Mouse (Mus musculus): ENCODE results near the gene Usp3. TPM values are rescaled to one million over a fixed set of nuclear protein-coding genes. Genes with fewer than 3 reads are reported as not detected.

Gene Usp3
- polyA plus RNA-seq (2015; fragmentation: Illumina TruSeq; extraction: RNeasy Lipid Tissue Mini Kit (QIAGEN cat#74804); ENCODE audit: insufficient read depth, low read depth, low replicate concordance), result 5.0 TPM

DNA sequence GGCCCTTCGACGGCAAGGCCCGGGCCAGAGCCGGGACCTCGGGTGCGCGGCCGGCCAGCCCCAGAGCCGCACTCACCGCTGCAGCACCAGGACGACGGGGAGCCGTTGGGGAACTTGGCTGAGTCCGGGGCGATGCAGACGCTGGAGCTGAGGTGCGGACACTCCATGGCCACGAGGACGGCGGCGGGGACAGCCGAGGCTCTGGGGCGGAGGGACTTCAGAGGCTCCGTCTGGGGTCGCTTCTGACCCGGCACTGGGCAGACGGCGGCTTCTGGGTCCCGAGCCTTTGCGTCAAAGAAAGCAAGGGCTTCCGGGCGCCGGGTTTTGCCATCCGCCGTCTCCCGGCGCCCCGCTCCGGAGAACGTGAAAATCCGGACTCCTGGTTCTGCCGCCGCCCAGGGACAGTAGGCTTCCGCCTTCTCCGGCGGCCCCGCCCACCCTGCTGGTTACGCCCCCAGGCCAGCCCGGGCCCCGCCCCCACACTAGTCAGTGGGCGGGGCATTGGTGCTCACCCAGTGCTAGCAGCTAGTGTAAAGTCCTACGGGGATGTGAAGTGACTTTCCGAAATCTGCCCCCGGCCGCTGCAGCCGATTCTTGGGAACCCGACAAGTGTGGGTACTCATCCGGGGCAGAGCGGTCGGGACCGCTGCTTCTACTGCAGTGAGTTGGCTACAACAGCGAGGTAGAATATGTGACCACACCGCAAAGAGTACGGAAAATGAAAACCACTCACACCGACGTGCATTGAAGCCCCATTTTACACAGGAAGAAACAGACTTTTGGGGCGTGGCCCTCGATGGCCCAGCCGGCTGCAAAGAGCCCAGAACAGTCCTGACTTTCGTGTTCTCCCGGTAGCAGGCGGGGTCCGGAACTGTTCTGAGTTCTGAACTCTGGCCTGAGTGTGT lies at the start of gene Usp3:
Usp3 (minus strand) TSS at position 435 of the 905 bp plus-strand sequence.

DNA sequence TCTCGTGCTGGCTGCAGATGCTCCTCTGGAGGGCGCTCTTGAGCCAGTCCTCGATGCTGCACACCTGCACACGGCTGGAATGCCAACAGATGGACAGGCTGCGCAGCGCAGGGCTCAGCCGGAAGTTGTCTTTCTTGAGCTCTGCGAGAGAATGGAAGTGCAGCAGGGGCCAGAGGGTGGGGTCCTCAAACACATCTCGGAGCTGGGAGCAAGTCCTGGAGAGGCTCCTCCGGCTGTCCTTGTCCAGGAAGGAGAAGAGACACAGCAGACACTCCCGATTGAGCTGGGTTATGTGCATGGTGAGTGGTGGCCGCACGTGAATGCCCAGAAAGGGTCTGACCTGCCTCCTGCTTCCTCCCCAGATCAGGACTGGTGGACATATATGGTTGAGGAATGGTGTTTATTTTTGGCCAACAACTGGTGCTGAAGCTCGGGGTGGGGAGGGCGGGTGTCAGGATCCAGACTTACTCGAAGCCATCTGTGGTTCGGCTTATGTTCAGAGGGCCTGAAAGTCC lies 78.6 kb downstream of the Usp3 start, which contains the start of gene Fbxl22:
Fbxl22 (minus strand) TSS at position 338 of the 515 bp plus-strand sequence.

Other genes with a start within 250 kb of the Usp3 start
- gene Herc1, start 242.7 kb downstream of the Usp3 start, polyA plus RNA-seq (2015; fragmentation: Illumina TruSeq; extraction: RNeasy Lipid Tissue Mini Kit (QIAGEN cat#74804); ENCODE audit: insufficient read depth, low read depth, low replicate concordance), result 6.9 TPM
- 0.54 TPM for gene Fbxl22, start 78.5 kb downstream of the Usp3 start, polyA plus RNA-seq (2015; fragmentation: Illumina TruSeq; extraction: RNeasy Lipid Tissue Mini Kit (QIAGEN cat#74804); ENCODE audit: insufficient read depth, low read depth, low replicate concordance)
- not detected for gene Car12, start 120.5 kb upstream of the Usp3 start, polyA plus RNA-seq (2015; fragmentation: Illumina TruSeq; extraction: RNeasy Lipid Tissue Mini Kit (QIAGEN cat#74804); ENCODE audit: insufficient read depth, low read depth, low replicate concordance)
- 1.5 TPM for gene Aph1b, start 202.3 kb upstream of the Usp3 start, polyA plus RNA-seq (2015; fragmentation: Illumina TruSeq; extraction: RNeasy Lipid Tissue Mini Kit (QIAGEN cat#74804); ENCODE audit: insufficient read depth, low read depth, low replicate concordance)
- gene Gm10647, start 203.9 kb upstream of the Usp3 start, polyA plus RNA-seq (2015; fragmentation: Illumina TruSeq; extraction: RNeasy Lipid Tissue Mini Kit (QIAGEN cat#74804); ENCODE audit: insufficient read depth, low read depth, low replicate concordance), result not detected
- 2.5 TPM for gene Aph1c, start 241.6 kb upstream of the Usp3 start, polyA plus RNA-seq (2015; fragmentation: Illumina TruSeq; extraction: RNeasy Lipid Tissue Mini Kit (QIAGEN cat#74804); ENCODE audit: insufficient read depth, low read depth, low replicate concordance)

All from pancreas, adult 10 weeks (tissue).